Mouse (Mus musculus) spleen, adult 2 months (tissue): ENCODE measurements around the gene Akap9.

Source experiments
- CTCF ChIP-seq: fragments of 200-500 bp; IDR thresholded peaks from 2 replicates; pipeline ENCODE4 v1.5.1; 2011; ENCODE audit warnings: mild to moderate bottlenecking, inconsistent platforms; ENCODE audit not compliant: insufficient read depth, insufficient read length, insufficient replicate concordance; ENCODE audit errors: extremely low read depth
- POLR2A ChIP-seq: fragments of 200-500 bp; IDR thresholded peaks from 2 replicates; pipeline ENCODE4 v1.6.1; 2011; ENCODE audit warnings: low read depth, low read length, inconsistent platforms

- TF ChIP-seq POLR2A (no peak), CTCF (no peak)
Measured at GRCm38 (mm10) chr5:4023742-4024681, 96.2 kb downstream of the Akap9 start.
